In the genomic region with DNA sequence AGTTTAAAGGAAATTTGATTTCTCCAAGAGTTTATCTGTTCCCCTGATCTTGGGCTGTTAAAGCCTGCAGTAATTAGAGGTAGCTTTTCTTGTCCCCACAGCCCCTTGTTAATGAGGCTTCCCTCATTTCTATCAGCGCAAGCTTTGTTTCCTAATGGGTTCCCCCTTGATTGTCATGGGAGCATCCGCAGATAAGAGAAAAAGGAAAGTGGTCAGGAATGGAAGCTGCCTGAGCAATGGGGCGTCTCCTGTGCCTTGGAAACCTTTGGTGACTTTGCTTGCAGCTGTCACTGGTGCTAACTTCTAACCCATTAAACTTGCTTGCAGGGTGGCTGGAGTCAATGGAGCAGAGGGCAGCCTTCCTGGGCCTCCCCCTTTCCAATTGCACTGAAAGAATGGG, we compare ENCODE assay signal across 17 mouse cellular contexts.
"Had no signal": no experiment of that assay in that cellular context is flagged by ENCODE, and none has a peak within 500 bp of the region (broad histone marks: within the 10 kb centered on the region; RNA-seq: fewer than 3 reads in every experiment).

No protein-coding gene starts in this region.

- H3K36me3 ChIP-seq: limb, embryonic 12.5 days; limb, embryonic 15.5 days; midbrain, embryonic 12.5 days; midbrain, embryonic 15.5 days; neural tube, embryonic 12.5 days; neural tube, embryonic 15.5 days had no signal

- H3K27me3 ChIP-seq: limb, embryonic 12.5 days; limb, embryonic 15.5 days; midbrain, embryonic 15.5 days; neural tube, embryonic 12.5 days; neural tube, embryonic 15.5 days had no signal

- H3K4me1 ChIP-seq: limb, embryonic 12.5 days; limb, embryonic 15.5 days; midbrain, embryonic 12.5 days; midbrain, embryonic 15.5 days; neural tube, embryonic 12.5 days; neural tube, embryonic 15.5 days had no signal

- H3K27ac ChIP-seq: left cerebral cortex, adult 2 months; limb, embryonic 12.5 days; limb, embryonic 15.5 days; liver, embryonic 14.5 days; macrophage; midbrain, embryonic 12.5 days; midbrain, embryonic 15.5 days; neural tube, embryonic 12.5 days; neural tube, embryonic 15.5 days had no signal

- DNase-seq: kidney, adult 18-20 months; kidney, postnatal 25 days; layer of hippocampus, postnatal 36 days; left cerebral cortex, postnatal 4 days; liver, postnatal 0 days; lung, embryonic 14.5 days; thymus, adult 18-20 months; thymus, postnatal 36 days had no signal

- H3K9me3 ChIP-seq: limb, embryonic 12.5 days; limb, embryonic 15.5 days; midbrain, embryonic 12.5 days; midbrain, embryonic 15.5 days; neural tube, embryonic 12.5 days; neural tube, embryonic 15.5 days had no signal

- H3K4me3 ChIP-seq: left cerebral cortex, adult 2 months; limb, embryonic 12.5 days; limb, embryonic 15.5 days; midbrain, embryonic 12.5 days; midbrain, embryonic 15.5 days; neural tube, embryonic 12.5 days; neural tube, embryonic 15.5 days had no signal
